Mouse (Mus musculus) myocyte (in vitro differentiated cells): ENCODE measurements at regions not wholly inside any gene's neighbourhood (a gene's known extent, or its start where the extent isn't known, plus 50 kb on each side); places are given as distances from the start of the nearest gene placed in this dataset.

Source experiments
- CEBPB ChIP-seq: IDR thresholded peaks from 2 replicates; pipeline ENCODE4 v1.6.1; 2011; ENCODE audit warnings: mild to moderate bottlenecking, moderate library complexity; ENCODE audit not compliant: poor library complexity, insufficient read depth, severe bottlenecking
- E2F4 ChIP-seq: IDR thresholded peaks from one replicate; pipeline ENCODE4 v1.6.1; 2011; ENCODE audit warnings: mild to moderate bottlenecking, control low read depth, moderate library complexity; ENCODE audit not compliant: insufficient read depth
- MAX ChIP-seq: IDR thresholded peaks from one replicate; pipeline ENCODE4 v1.6.1; 2011; ENCODE audit warnings: low read depth, mild to moderate bottlenecking, control low read depth
- MYOD1 ChIP-seq, 3 experiments: IDR thresholded peaks; one replicate each; pipeline ENCODE4 v1.6.1; 2011; ENCODE audit warnings: control low read depth in 2 of 3, low read depth in 2 of 3, mild to moderate bottlenecking in 2 of 3, moderate library complexity in 1 of 3; ENCODE audit not compliant: insufficient read length in 2 of 3, control insufficient read depth in 1 of 3
- MYOG ChIP-seq, 3 experiments: IDR thresholded peaks; one replicate each; pipeline ENCODE4 v1.6.1; 2011; ENCODE audit warnings: control low read depth in 2 of 3, low read depth in 2 of 3, mild to moderate bottlenecking in 2 of 3; ENCODE audit not compliant: insufficient read length in 2 of 3, control insufficient read depth in 1 of 3, insufficient read depth in 1 of 3
- POLR2A ChIP-seq: IDR thresholded peaks from one replicate; pipeline ENCODE4 v1.6.1; 2011; ENCODE audit warnings: low read depth, mild to moderate bottlenecking, control low read depth, moderate library complexity; ENCODE audit not compliant: insufficient read length
- POLR2AphosphoS2 ChIP-seq: IDR thresholded peaks from one replicate; pipeline ENCODE4 v1.6.1; 2011; ENCODE audit warnings: low read depth, control low read depth; ENCODE audit not compliant: insufficient read length
- REST ChIP-seq: IDR thresholded peaks from one replicate; pipeline ENCODE4 v1.6.1; 2011; ENCODE audit warnings: mild to moderate bottlenecking, control low read depth, moderate library complexity; ENCODE audit not compliant: insufficient read depth, insufficient read length
- SRF ChIP-seq: IDR thresholded peaks from one replicate; pipeline ENCODE4 v1.6.1; 2011; ENCODE audit warnings: low read depth; ENCODE audit not compliant: control insufficient read depth, insufficient read length
- TCF12 ChIP-seq: IDR thresholded peaks from one replicate; pipeline ENCODE4 v1.6.1; 2011; ENCODE audit warnings: mild to moderate bottlenecking, control low read depth; ENCODE audit not compliant: poor library complexity, insufficient read depth, severe bottlenecking
- USF1 ChIP-seq: IDR thresholded peaks from one replicate; pipeline ENCODE4 v1.6.1; 2011; ENCODE audit warnings: low read depth, mild to moderate bottlenecking, control low read depth, moderate library complexity

DNA sequence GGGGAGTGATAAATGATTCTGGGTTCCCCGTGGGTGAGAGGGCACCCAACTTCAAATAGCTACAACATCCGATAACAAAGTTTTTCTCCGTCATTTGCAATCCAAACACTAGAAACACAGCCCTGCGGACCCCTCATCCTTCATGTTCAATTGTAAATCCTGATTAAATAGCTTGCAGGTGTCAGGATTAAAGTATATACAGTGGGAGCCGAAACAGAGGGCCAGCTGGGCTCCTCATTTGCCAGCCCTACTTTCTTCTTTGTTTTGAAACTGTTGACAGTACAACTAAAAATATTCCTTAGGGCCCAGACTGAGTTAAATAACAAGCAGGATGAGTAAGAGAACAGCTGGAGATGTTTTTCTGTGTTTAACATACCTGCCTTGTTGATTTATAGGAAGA, 95.5 kb downstream of the Polr2m start:
- TF ChIP-seq USF1 (no peak), E2F4 (no peak), MYOD1 (IDR thresholded peaks at IDR 0.05; ENCODE audit: control insufficient read depth in 1 of 3, insufficient read length in 2 of 3, low read depth in 2 of 3) (no peak), POLR2A (no peak), CEBPB (no peak), POLR2AphosphoS2 (no peak), TCF12 (no peak), MYOG (IDR thresholded peaks at IDR 0.05; ENCODE audit: control insufficient read depth in 1 of 3, insufficient read depth in 1 of 3, insufficient read length in 2 of 3, low read depth in 2 of 3) (no peak), MAX (no peak), SRF (no peak), REST (no peak)
